Mouse (Mus musculus): ENCODE results near the gene Retreg3.
"Not testable (repeated sequence)": the region's sequence is repeated elsewhere in the genome, so short reads cannot be mapped to it uniquely, and the experiment has no call there.

Retreg3 gene

DNA sequence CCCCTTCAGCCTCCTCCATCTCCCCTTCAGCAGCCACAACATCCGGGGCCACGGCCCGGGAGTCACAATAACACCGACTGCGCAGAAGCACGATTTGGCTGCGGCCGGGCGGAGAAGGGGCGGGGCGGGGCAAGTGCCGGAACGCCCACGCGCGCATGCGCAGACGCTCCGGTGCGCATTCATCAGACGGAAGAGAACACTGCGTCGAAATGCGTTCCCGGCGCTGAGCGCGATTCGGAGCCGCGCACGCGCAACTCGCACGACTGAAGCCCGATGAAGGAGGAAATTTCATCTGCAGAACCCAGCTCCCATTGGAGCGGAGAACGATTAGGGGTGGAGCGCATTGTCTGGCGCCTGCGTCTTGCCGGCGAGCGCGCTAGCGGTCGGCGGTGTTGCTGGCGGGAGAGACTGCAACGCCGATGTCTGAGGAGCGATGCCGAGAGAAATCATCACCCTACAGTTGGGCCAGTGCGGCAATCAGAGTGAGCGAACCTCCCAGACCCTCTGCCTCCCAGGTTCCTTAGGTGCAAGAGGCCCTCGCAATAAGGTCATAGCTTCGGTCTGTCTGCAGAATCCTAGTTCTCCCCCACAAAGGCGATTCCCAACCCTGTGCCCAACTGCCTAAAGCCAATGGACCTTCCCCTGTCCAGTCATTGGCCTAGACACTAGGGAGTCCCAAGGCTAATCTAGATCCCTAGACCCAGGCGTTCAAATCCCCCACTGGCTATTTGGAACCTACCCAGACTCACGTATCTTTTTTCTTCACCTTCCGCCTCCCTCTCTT is at the start of gene Retreg3, which contains the start of gene Tubg1:
Gene Retreg3 (minus strand): TSS at position 133 of the 784 bp plus-strand sequence.
Gene Tubg1 (plus strand): TSS at position 178 of the 784 bp plus-strand sequence.
- peak; percentile 98 for DNase-seq

GRCm38 (mm10) chr11:101168301-101168980 is 48.7 kb upstream of the Retreg3 start:
- peak; percentile 55 for DNase-seq

GRCm38 (mm10) chr11:101167963-101168300 is 48.2 kb upstream of the Retreg3 start:
- peak; percentile 34 for DNase-seq

- no peak for DNase-seq
Observed at GRCm38 (mm10) chr11:101167211-101167962, 47.7 kb upstream of the Retreg3 start.

- DNase-seq = no peak
Observed at GRCm38 (mm10) chr11:101166357-101166756, 46.7 kb upstream of the Retreg3 start.

DNA sequence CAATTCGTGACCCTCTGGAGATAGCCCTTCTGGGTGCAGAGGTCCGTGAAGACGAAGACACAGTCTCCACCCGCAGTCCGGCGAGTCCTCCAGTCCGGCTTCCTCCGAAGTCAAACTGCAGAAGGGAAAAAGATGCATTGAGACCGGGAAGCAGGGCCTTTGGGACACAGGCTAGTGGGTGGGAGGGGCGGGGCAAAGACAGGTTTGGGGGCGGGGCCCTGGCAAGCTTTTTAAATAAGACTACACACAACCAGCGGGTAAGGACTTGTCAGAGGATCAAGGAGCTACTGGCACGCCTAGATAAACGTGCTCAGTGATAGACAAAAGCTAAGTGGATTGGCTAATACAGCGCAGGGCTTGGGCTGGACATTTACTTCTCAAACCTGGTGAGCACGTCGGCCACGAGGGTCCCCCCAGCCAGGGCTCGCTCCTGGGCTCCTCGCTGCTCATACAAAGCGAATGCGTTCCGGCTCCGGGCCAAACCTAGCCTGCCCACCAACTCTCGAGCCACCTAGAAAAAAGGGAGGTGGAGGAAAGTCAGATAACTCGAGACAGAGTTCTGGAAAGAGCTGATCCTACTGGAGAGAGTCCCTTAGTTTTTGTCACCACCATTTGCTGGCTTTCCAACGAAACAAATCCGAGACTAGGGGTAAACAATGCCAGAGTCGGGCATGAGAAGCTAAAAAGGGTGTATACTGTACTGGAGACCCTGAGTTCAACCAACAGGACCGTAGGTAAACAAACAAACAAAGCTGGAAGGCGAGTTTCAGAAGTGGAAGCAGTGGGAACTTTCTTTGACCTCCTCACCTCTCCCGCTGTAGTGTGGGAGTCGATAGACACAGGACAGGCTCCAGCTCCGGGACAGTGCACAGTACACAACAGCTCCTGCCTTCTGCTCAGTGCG is 45.2 kb upstream of the Retreg3 start:
- DNase-seq = no peak

DNA sequence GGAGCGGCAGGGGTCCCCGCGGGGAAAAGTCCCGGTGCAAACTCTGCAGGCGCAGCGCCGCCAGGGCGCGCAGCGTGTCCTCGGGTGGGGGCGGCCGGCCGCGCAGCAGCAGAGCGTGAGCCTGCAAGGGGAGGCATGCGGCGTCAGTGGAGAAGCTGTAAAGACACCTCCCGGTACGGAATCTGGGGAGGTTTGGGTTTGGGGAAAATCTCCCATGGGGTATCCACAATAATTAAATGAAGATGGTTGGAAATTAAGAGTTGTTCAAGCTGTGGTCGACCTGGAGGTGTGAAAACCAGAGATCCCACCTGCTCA is 44.6 kb upstream of the Retreg3 start:
- no peak for DNase-seq

GRCm38 (mm10) chr11:101163476-101164350 is 44.0 kb upstream of the Retreg3 start:
- DNase-seq = no peak

DNA sequence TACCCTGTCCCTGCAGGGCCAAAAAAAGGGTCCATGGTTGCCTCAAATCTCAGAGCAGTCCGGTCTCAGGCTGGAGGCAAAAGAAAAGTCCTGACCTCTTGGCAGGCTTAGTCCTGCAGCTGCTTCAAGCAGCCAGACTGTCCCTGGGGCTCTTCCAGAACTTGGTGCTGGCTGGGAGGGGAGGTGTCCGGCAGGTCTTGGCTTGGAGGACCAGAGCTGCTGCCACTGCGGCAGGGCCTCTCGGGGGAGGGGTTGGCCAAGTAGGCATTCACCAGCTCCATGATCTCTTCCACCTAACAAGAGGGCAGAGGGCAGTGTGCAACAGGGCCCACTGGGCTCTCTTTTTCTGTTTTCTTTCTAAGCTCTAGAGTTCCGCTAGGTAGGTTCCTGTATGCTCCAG is 43.1 kb upstream of the Retreg3 start:
- DNase-seq = no peak

GRCm38 (mm10) chr11:101162301-101162700 is 42.6 kb upstream of the Retreg3 start:
- no peak for DNase-seq

DNA sequence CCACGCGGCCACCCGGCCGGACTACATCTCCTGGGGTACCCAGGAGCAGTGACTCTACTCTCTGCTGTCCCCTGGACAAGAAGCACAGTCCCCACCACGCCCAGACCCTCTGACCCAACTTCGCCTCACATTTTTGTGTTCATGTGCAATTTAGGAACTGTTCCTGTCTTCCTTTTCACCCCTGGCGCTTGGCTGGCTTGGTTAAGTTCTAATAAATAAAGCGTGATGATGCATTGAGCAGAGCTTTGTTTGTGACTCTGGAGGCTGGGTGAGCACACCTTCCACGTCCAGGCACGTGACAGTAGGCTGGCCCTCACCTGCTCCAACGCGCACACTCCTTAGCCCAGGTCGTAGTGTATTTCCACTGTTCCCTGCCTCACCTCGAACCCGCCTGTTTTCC is 41.9 kb upstream of the Retreg3 start:
- no peak for DNase-seq

GRCm38 (mm10) chr11:101160981-101161505 is 41.4 kb upstream of the Retreg3 start:
- DNase-seq = not testable (repeated sequence)

GRCm38 (mm10) chr11:101160151-101160550 is 40.5 kb upstream of the Retreg3 start:
- DNase-seq = not testable (repeated sequence)

DNA sequence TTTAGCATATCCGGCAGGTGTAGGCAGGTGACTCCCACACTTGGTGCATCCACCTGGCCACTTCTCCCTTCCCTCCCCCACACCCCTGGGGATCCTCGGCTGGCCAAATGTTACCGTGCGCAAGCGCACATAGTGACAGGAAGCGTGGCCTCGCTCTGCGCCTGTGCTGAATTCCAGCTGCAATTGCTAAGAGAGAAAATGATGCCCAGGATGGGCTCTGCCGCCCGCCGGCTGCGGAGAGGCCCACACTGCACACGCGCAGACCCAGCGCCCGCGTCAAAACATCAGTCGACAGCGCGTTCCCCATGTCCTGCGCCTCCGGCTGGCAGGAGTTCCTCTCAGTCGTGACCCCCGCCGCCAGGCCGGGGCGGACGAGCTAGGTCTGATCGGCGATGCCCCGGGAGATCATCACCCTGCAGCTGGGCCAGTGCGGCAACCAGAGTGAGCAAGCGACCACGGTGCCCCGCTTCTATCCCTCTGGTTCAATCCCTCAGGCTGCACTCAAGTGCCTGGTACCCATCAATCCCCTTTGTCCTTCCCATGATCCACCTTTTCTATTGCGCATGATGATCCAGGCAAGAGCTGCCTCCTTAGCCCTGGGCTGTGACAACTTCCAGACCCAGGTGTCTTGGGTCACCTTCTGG is 36.2 kb upstream of the Retreg3 start, which contains the start of gene Tubg2:
Gene Tubg2 (plus strand): TSS at position 180 of the 644 bp plus-strand sequence.
- peak; percentile 85 for DNase-seq

GRCm38 (mm10) chr11:101155151-101155550 is 35.5 kb upstream of the Retreg3 start:
- no peak for DNase-seq

- no peak for DNase-seq
Observed at GRCm38 (mm10) chr11:101154648-101155047, 35.0 kb upstream of the Retreg3 start.

- DNase-seq = no peak
Observed at GRCm38 (mm10) chr11:101152825-101153224, 33.1 kb upstream of the Retreg3 start.

GRCm38 (mm10) chr11:101151063-101151462 is 31.4 kb upstream of the Retreg3 start:
- no peak for DNase-seq

DNA sequence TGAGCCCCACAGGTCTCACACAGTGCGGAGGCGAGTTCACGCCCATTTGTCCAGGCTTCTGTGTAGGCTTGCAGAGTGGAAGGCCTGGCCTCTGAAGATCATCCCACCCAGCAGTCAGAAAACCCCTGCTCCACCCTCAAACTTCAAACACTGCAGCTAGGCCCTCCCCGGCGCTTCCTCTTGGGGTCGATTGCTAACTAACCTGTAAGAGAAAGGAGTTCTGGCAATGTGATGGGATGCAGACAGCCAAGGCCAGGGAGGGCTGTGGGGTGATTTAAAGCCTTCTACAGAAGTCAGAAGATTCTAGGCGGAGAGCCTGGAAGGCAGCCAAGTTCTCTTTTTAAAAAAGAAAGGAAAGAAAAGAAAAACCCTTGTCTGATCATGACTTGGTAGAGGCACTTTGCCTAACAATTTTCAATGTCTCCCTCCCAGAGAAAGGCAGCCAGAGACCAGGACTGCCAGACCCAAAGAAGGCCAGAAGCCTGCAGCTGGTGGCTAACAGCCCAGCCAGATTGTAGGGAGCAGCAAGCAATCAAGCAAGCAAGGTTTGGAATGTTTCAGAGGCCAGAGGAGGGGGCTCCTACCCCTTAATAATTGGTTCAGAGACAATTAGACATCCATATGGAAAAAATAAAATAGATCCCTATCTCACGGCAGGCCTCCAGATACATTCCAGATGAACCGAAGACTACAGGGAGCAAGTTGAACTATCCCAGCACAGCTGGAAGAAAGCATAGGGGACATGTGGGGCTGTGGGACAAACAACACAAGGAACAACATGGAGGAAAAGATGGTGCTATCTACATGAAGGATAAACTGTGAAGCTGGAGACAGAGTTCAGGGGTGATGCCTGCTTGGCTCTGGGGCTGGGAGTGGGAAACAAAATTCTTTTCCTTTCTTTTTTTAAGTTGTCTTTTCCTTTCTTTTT is 29.7 kb upstream of the Retreg3 start:
- DNase-seq = no peak

DNA sequence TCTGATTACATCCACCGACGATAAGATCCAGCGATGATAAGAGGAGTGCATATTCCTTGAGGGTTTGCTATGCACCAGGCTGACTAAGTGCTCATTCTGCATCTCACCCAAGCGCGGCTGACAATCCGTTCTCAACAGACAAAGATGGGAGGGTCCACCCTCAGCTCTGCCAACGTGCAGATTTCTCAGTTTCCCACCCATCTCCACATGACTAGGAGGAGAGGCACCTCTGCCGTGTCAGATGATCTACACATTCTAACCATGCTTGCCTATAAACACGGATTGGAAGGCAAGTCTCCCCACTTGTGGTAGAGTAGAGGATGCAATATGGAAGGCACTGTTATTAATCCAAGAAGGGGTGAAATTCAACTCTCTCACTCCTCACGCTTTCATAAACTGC is 29.1 kb upstream of the Retreg3 start:
- no peak for DNase-seq

All from cerebellum, adult 9-10 months (tissue).